Mouse (Mus musculus) layer of hippocampus, adult 9-10 months (tissue): ENCODE measurements around the gene Inmt.
"Not testable (repeated sequence)": the region's sequence is repeated elsewhere in the genome, so short reads cannot be mapped to it uniquely, and the experiment has no call there.

Experiments used
- DNase-seq: peaks from one replicate; pipeline ENCODE4 v3.0.0; 2022; ENCODE audit warnings: low spot score

Inmt gene

DNA sequence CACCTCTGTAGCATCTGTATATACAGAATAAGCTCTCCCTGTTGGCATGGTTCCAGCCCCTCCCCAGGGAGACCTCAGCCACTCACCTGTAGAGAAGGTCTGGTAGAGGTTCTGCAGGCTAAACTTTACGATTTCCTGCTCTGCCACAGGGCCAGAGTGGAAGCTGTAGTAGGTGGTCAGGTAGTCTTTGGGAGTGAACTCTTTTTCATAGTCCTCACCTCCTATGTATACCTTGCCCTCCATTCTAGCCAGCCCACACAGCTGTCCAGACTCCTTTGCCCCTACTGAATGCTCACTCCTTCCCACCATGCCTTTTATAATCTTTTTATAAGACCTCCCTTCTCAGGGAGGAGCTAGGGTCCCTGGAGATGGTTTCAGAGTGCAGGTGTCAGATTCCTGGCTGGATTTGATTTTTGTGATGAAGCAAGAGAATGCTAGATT lies at the start of gene Inmt:
Gene Inmt (minus strand): TSS at position 303 of the 441 bp plus-strand sequence.
- DNase-seq, result no peak

DNA sequence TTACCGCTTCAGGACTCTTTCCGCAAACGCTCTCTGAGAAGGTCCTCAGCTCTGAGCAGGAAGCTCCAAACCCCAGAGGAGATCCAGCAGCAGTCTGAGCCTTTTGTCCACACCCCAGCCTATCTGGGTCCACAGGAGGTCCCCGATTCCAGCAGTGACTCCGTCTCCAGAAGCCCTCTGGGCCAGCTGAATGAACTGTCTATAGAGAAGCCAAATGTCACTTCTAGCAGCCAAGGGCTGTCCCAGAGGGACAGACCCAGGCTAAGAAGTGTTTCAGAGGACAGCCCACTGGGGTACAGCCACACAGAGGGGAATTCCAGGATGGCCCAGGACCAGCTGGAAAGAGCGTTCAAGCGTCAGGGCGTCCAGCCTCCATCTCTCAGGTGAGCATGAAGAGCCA lies 49.1 kb upstream of the Inmt start:
- no peak for DNase-seq

DNA sequence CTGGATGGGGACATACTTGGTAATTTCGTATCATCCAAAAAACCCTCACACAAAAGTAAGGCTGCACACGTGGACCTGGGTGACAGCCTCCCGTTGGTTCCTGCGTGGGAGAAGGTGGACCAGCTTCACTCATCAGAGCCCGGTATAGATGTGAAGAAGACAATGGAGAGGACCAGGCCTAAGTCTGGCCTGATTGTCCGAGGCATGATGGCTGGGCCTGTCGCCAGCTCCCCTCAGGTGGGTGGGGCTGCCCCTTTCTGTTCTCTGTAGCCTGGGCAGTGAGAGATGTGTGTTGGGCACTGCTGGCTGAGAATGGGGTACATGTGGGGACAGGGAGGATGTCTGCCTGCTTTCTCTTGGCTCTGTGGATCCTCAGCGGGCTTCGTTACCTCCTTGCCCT lies 43.4 kb upstream of the Inmt start:
- no peak for DNase-seq

DNA sequence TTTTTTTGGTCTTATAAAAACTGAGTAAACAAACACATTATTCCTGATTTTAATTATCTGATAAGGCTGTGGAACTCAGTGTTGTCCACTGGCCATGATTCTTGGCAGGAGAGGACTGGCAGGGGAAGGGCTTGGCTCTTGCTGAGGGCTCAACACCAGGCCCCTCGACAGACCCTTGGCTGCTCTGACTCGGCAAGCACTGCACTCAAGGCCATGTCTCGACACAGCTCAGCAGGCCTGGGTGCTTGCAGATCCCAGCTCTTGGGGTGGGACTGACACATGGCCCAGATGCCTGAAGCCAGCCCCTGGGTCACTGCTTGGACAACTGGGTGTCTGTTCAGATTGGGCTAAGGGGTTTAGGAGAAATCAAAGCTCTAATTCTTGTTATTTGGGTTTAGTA lies 39.7 kb upstream of the Inmt start:
- DNase-seq, result no peak

DNA sequence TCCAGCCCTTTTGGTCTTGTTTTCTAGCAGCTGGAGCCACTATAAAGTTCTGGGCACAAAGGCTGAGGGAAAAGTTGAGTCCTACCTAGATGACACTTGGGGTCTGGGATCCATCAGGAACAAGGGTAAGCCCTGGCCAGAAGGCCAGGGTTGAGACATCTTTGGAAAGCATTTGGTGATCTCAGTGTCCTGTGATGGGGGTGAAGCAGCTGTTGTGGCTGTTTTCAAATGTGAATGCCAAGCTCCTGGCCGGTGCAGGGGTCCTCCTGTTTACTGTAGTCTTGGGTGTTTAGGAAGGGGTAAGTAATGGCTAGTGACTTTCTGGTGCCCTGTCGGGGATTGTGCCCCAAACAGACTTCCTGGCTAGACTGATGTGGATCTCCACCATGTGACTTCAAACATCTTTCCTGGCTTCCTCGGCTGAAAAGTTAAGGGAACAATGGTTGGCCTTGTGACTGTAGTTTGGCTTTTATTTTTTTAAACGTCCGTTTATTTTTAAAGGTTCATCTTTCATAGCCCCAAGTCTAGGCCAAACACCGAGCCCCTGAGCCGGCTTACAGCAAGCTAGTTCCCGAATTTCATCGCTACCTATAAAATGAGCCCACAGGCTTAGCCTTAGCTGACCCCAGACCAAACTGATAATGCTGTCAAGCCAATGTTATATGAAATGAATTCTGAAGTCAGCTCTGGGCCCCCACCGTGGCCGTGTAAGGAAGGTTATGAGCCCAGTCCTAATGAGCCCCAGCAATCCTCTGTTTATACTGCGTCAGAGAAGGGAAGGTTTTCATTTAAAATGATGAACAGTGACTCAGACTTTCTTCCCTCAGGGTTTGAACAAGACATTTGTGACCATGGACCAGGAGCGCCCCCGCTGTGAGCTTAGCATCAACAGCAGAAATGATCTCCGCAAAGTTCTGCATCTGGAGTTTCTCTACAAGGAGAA lies 35.9 kb upstream of the Inmt start:
- no peak for DNase-seq

DNA sequence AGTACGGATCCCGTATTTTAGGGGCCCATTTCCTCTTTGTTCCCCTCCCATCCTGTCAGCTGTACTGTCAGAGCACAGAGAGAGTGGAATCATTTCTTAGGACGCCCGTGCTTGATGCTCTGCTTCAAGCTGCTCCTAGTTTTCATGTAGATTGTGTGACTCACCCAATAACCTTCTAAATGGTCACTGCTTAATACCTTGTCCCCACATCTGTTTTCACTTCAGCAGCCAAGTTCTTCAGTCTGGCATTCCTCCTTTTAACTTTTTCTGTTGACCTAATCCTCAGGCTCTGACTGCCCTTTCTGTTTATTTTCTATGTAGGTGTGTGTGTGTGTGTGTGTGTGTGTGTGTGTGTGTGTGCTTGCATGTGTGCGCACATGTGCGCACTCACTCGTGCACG lies 32.9 kb upstream of the Inmt start:
- no peak for DNase-seq

DNA sequence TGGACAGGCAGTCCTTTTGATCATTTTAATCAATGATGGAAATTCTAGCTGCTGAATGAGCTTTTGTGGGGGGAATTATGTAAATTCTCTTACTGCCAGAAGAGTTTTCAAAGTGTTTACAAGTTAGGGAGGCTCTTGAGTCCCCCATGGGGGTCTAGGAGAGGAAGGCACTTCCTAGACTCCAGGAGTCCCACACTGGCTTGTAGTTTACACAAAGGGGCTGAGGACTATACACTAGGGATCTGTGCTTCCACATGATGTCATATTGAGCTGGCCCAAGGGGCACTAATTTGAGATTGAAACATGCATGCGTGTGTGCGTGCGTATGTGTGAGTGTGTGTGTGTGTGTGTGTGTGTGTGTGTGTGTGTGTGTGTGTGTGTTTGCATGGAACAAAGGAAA lies 29.1 kb upstream of the Inmt start:
- DNase-seq, result no peak

DNA sequence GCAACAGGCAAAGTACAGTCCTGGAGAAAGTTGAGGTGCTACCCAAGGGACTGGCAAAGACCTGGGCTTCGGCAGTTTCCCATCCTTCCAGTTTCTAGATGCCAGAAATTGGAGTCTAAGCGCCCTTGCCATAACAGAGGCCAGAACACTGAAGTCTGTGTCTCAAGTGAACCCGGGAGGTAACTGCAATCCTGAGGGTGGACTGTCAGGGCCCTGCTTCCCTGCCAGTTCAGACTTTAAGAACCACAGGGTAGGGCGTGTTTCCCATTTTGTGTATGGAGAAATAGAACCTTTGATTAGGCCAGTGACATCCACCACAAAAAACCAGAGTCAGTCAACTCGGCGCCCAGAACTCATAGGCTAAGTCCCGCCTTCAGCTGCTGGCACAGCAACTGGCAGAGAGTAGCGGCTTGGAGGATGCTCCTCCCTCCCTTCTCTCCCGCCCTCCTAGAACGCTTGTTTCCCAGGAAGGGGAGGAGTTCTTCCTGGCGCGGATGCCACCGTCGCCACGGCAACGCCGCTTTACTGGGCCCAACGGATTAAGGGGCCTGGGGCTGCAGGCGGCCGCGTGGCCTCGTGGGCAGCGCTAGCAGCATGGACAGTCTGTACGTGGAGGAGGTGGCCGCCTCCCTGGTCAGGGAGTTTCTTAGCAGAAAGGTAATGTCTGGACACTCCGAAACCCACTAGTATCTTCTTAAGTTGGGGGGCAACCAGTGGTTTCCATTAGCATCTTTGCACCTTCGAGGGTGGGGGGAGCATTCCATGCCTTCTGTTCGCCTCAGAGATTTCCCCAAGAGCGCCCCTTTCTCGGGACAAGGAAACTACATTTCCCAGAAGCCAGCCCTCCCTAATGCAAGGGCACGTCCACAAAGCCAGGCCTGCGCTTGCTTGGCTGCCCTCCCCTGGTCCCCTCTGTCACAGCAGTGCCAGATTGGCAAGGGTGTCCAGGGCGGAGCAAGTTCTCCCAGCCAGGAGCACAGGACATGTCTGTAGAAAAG lies 28.4 kb upstream of the Inmt start, which contains the start of gene Mindy4:
Gene Mindy4 (plus strand): TSS at position 471 of the 998 bp plus-strand sequence.
- DNase-seq, result peak; percentile 61

DNA sequence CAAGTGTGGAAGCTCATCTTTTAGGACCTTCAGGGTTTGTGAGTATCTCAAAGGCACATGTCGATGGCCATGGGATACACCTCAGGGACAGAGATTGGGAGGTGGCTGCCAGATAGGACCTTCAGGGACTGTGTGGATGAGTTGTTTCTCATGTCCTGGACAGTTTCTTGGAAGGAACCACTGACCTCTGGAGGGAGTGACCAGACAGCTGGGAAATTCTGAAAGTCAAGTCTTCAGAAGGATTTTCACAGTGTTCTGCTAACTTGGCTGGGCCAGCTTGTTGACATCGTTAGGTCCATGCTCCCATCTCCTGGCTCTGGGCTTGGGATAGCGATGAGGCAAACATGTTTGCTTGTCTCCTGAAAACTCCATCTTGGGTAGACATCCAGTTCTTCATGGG lies 24.2 kb upstream of the Inmt start:
- no peak for DNase-seq

DNA sequence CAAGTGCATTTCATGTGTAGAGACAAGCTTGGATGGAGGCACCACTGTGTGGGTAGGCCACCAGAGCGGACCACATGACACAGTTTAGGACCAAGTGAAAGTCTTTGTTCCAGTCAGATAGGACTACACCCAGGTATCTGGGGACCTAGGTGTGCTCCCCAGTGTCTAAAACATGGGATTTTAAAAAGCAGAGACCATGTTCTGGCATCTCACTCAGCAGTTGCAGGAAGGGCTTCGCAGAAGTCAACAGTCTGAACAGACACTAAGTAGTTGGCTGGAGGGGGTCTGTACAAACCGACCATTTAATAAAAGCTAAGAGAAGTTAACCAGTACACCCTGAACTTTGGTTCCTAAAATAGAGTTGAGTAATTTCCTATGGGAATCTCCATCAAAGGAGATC lies 18.3 kb upstream of the Inmt start:
- no peak for DNase-seq

DNA sequence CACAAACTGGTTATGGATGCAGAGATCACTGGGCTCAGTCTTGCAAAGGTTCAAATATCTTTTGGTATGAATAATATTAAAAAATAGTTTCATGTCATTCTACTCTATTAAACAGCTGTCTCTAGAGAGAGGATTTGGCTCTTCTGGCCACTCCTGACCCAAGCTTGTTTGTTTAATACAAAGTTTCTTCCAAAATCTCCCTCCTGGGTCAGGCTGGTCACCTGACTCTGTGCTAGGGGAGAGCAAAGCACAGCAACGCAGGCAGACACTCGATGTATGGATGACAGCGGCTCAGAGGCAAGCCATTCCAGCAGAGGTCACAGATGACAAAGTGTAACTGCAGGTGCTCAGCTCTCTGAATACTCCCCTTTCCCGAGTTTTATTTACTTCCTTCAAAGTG lies 16.7 kb upstream of the Inmt start:
- DNase-seq, result no peak

DNA sequence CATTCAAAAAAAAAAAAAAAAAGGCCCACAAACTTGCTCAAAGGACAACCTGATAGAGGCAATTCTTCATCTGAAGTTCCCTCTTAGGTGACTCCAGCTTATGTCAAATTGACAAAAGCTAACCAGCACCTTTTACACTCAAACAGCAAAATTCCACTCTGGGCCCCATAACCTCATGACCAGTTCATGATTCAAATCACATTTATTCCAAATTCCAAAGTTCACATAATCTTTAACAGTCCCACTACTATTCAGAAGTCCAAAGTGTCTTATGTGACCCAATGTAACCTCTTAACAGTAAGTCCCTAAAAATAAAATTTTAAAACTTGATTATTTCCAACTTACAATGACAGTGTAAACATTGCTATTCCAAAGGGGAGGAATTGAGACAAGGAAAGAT lies 14.6 kb upstream of the Inmt start:
- no peak for DNase-seq

DNA sequence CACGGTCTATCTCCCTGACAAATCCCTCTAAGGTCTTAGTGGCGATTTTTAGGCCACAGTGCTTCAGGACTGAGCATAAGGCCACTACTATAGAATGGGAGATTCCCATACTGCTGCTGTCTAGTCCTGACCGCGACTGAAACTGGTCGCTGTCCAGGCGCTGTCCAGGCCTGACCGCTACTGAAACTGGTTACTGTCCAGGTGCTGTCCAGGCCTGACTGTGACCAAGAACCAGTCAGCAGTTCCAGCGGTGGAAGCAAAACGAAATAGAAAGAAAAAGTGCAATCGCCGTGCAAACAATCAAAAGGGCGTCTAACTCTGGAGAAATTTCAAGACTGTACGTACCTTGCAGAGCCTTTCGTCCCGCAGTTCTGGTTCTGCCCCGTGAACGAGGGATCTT lies 13.0 kb upstream of the Inmt start:
- not testable (repeated sequence) for DNase-seq

DNA sequence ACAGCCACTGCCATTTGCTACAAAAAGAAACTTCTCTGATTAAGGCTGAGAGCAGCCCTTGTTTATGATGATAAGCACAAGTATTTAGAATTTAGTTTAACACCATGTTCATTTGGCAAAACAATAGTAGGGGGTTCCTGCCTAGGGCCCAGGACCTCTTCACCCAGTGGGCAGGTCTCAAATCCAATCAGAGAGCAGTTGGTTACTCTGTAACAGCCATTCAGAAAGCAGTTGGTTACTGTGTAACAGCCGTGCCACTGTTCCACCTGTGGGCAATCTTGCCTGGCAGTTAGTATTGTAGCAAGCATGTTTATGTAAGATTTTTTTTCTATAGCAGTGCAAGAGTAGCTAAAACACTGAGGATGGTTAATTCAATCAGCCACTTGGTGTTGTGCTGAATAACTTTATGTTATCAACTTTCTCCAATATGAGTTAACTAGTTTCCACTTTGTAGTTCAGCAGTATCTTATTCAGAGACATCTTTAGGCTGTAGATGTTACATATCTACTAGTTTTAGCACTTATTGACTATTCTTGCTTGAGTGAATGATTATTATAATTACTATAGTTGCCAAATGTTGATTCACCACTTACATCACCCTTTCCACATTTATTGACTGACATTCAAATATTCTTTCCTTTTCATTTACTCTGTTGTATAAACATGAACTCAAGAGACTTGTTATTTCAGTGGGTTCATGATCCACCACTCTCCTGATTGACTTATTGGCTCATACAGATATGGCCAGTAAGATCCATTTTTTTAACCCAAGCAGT lies 8.0 kb upstream of the Inmt start:
- DNase-seq, result no peak

DNA sequence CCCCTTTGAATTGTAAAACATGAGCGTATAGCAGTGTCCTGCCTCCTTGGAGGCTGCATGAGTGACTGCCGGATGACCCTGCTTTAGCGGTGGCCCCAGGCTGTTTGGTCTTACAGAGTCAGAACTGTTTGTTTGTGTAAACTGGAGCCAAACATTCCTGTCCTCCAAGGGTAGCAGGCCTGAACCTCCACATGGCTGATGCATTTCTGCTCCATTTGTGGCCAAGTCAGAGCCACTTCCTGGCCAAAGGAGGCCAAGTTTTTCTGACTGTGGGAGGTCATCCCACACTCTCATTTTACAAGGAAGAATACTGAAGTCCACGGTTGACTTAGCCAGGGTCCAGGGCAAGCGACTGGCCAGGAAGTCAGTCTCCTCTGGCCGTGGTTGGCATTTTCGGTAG lies 4.7 kb upstream of the Inmt start:
- no peak for DNase-seq

DNA sequence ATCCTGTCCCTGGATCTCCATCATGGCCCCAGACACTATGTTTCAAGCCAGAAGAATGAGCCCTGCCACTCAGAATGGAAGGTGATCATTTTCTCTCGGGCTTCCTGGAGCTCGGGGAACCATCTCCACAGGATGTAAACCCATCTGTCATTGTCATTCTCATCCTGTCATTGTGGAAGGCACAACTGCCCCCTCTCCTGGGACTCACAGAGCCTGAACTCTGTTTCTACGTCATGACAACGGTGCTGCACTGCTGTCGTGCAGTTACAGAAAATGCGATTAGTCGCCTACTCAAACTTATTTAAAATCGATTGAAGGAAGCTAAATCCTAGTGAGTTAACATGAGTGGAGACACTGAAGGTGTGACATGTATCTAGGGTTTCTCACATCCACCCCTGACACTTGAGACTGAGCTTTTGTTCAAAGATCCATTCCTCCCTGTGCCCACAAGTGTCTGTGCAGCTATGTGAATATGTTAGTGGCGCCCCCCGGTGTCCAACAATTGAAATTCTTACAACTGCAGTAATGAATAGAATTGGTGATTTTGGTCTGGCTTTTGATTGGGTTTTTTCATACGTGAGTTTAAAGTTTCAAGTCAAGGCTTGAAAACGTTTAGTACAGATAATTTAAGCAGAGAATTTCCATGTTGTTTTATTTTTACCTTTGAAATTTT lies 2.4 kb upstream of the Inmt start:
- no peak for DNase-seq

DNA sequence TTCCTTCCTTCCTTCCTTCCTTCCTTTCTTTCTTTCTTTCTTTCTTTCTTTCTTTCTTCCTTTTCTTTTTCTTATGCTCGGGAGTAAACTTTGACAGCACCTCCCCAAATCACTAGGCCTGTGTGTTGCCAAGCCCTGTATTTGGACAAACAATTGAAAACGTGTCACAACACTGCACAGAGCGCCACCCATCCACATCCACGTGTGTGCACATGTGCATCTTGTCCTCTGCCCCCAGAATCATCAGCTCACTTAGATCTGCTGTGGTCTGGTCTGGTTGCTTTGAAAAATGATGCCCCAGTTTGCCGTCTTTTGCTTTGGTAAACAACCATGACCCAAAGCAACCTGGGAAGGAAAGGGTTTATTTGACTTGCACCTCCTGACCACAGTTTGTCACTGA lies 1.0 kb upstream of the Inmt start:
- no peak for DNase-seq

DNA sequence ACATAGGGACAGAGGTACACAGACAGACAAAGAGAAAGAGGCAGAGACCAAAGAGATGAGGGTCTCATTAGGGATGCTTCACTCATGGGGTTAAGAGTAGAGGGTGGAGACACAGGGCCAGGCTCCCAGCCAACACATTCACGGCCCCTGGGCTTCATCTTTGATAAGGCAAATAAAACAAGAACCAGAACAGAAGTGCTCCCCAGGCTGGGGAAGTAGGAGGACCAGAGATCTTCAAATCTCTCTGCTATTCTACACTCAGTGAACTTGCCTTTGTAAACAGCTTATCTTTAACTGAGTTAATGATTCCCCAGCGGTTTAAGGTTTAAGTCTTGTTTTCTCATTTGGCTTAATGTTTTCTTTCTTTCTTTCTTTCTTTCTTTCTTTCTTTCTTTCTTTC lies 613 bp upstream of the Inmt start:
- no peak for DNase-seq

DNA sequence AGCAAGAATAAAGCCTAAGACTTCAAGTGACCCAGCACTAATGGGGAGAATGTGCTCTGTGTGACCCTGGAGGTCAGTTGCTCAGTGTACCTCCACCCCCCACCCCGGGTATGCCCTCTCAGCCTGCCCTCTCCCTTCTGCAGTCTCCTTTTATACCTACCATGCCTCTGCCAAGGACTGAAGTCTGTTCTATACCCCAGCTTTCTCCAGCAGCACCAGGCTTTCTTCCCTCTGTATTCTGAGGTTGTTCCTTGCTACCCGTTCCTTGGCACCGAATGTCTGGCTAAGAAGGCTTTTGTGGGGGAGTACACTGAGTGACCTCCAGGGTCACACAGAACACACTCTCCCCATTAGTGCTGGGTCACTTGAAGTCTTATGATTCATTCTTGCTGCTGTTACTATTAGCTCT lies 898 bp downstream of the Inmt start:
- no peak for DNase-seq

DNA sequence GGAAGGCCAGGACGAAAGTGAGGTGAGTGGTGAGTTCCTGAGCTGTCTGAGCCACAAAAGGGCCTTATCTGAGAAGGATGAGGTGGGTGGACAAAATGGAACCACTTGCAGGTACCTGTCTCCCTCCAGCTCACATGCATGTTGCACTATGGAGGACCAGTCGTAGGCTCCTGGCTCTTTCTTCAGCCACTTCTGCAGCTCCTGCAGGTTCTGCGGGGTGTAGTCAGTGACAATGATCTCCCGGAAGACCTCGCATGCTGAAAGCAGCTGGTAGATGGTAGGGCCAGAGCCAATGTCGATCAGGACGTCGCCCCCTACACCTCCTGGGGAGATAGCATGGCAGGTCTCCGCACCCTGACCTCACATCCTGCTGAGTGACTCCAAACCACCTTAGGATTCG lies 1.7 kb downstream of the Inmt start:
- DNase-seq, result no peak

DNA sequence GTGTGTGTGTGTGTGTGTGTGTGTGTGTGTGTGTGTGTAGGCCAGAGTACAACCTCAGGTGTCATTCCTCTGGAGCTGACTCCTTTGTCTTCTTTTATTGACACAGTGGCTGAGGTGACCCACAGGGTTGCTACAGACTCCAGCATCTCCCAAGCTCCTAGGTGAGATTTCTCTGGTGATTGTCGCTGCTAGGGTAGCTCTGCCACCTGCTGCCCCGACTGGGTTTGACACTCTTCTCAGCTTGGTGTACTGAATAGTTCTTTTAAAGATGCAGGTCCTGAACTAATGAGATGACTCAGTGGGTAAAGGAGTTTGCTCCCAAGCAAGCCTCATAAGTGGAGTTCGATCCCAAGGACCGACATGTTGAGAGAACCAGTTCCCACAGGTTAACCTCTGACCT lies 3.2 kb downstream of the Inmt start:
- DNase-seq, result no peak
